Mouse (Mus musculus) liver, adult 2 months (tissue): ENCODE results near the gene Iqcn. TPM values are rescaled to one million over a fixed set of nuclear protein-coding genes. Genes with fewer than 3 reads are reported as not detected.

Experiments
- DNase-seq: peaks from one replicate; pipeline ENCODE4 v3.0.0-alpha.2; 2011; ENCODE audit warnings: low read depth, low spot score; ENCODE audit errors: extremely low read depth
- H3K27ac ChIP-seq: fragments of 200-500 bp; replicated peaks from 2 replicates; pipeline ENCODE4 v1.5.1; 2012; ENCODE audit warnings: low read depth, mild to moderate bottlenecking, control low read depth, inconsistent platforms, low read length; ENCODE audit not compliant: insufficient read depth
- H3K27me3 ChIP-seq: fragments of 200-500 bp; 2 replicates; pipeline ENCODE4 v1.6.1; 2012; ENCODE audit warnings: mild to moderate bottlenecking, moderate library complexity, low read length, inconsistent platforms; ENCODE audit not compliant: control insufficient read depth, insufficient read depth
- H3K36me3 ChIP-seq: fragments of 200-500 bp; 2 replicates; pipeline ENCODE4 v1.6.1; 2012; ENCODE audit warnings: low read length, inconsistent platforms; ENCODE audit not compliant: control insufficient read depth, insufficient read depth
- H3K4me1 ChIP-seq: fragments of 200-500 bp; 2 replicates; pipeline ENCODE4 v1.6.1; 2011; ENCODE audit warnings: low read length; ENCODE audit not compliant: control insufficient read depth, insufficient read depth
- H3K4me3 ChIP-seq: fragments of 200-500 bp; 2 replicates; pipeline ENCODE4 v1.5.1; 2011; ENCODE audit warnings: low read depth, mild to moderate bottlenecking, control low read depth, low read length, moderate library complexity; ENCODE audit not compliant: insufficient read depth
- H3K79me2 ChIP-seq: fragments of 200-500 bp; 2 replicates; pipeline ENCODE4 v1.6.1; 2012; ENCODE audit warnings: inconsistent platforms, mild to moderate bottlenecking, low read length, moderate library complexity; ENCODE audit not compliant: control insufficient read depth, insufficient read depth
- H3K9ac ChIP-seq: fragments of 200-500 bp; 2 replicates; pipeline ENCODE4 v1.6.1; 2012; ENCODE audit warnings: low read depth, mild to moderate bottlenecking, control low read depth, inconsistent platforms, low read length
- CTCF ChIP-seq: fragments of 200-500 bp; IDR thresholded peaks from 2 replicates; pipeline ENCODE4 v1.5.1; 2011; ENCODE audit warnings: low read depth, low read length, control low read depth
- POLR2A ChIP-seq: fragments of 200-500 bp; IDR thresholded peaks from 2 replicates; pipeline ENCODE4 v1.6.1; 2011; ENCODE audit warnings: low read length, control low read depth; ENCODE audit not compliant: insufficient read depth; ENCODE audit errors: extremely low read depth
- WGBS: fragments of 180-500 bp; shearing (Covaris S2); methylation state at CpG from one replicate; pipeline ENCODE4 v1.1.7; 2018; 5-methylcytosine and 5-hydroxymethylcytosine counted together
- polyA plus RNA-seq: library from polyadenylated mRNA; depleted of rRNA; stranded (reverse); fragments of >200 nt; gene quantifications from 2 replicates; pipeline ENCODE4 v1.2.3, GENCODE M21; 2012
- total RNA-seq: library from RNA; depleted of rRNA; stranded (reverse); fragments of >200 nt; gene quantifications from 2 replicates; pipeline ENCODE4 v1.2.3, GENCODE M21; 2014

Iqcn gene
- total and polyA plus RNA-seq, 2 experiments = not detected

- Histone ChIP-seq H3K27me3 (no peaks in the 10 kb centered on the region), H3K27ac (no peak overlapping the region), H3K79me2 (peaks cover 9% of the 10 kb centered on the region; the same call in 1 of the 2 replicates), H3K9ac (no peak overlapping the region), H3K4me1 (peaks cover 10% of the 10 kb centered on the region), H3K36me3 (no peaks in the 10 kb centered on the region), H3K4me3 (no peak overlapping the region)
- DNase-seq = peak; percentile 61
- WGBS = 69% methylated on average over 2 of the region's 2 CpGs
- TF ChIP-seq CTCF (no peak), POLR2A (no peak)
Measured at GRCm38 (mm10) chr8:70701982-70702841, 1.0 kb upstream of the Iqcn start.

- no peaks in the 10 kb centered on the region for H3K36me3 ChIP-seq
- WGBS = 58% methylated on average over 3 of the region's 3 CpGs
- no peak for DNase-seq
- H3K27ac ChIP-seq = no peak overlapping the region
- H3K27me3 ChIP-seq = no peaks in the 10 kb centered on the region
- peaks cover 6% of the 10 kb centered on the region for H3K4me1 ChIP-seq
- H3K79me2 ChIP-seq = peaks cover 9% of the 10 kb centered on the region; the same call in 1 of the 2 replicates
- no peak for TF ChIP-seq CTCF
- no peak for TF ChIP-seq POLR2A
- H3K9ac ChIP-seq = no peak overlapping the region
- no peak overlapping the region for H3K4me3 ChIP-seq
Measured at GRCm38 (mm10) chr8:70702842-70703182, 445 bp upstream of the Iqcn start.

- no peak overlapping the region for H3K4me3 ChIP-seq
- DNase-seq = no peak
- H3K79me2 ChIP-seq = no peaks in the 10 kb centered on the region
- H3K27me3 ChIP-seq = no peaks in the 10 kb centered on the region
- WGBS = 91% methylated on average over 14 of the region's 14 CpGs
- H3K27ac ChIP-seq = no peak overlapping the region
- H3K36me3 ChIP-seq = no peaks in the 10 kb centered on the region
- no peak for TF ChIP-seq POLR2A
- no peak for TF ChIP-seq CTCF
- H3K9ac ChIP-seq = no peak overlapping the region
- H3K4me1 ChIP-seq = no peaks in the 10 kb centered on the region
Measured at GRCm38 (mm10) chr8:70708281-70708680, 5.0 kb downstream of the Iqcn start.

GRCm38 (mm10) chr8:70709794-70710193 is 6.5 kb downstream of the Iqcn start:
- H3K4me3 ChIP-seq = no peak overlapping the region
- 89% methylated on average over 9 of the region's 9 CpGs for WGBS
- H3K9ac ChIP-seq = no peak overlapping the region
- no peak overlapping the region for H3K27ac ChIP-seq
- TF ChIP-seq POLR2A (no peak), CTCF (no peak)
- no peaks in the 10 kb centered on the region for H3K4me1 ChIP-seq
- H3K79me2 ChIP-seq = no peaks in the 10 kb centered on the region
- no peak for DNase-seq
- H3K36me3 ChIP-seq = no peaks in the 10 kb centered on the region
- H3K27me3 ChIP-seq = no peaks in the 10 kb centered on the region

- DNase-seq = no peak
- 89% methylated on average over 1 of the region's 1 CpGs for WGBS
Measured at GRCm38 (mm10) chr8:70710296-70710695, 7.0 kb downstream of the Iqcn start.

GRCm38 (mm10) chr8:70711041-70711440 is 7.8 kb downstream of the Iqcn start:
- Histone ChIP-seq H3K27ac (no peak overlapping the region), H3K27me3 (no peaks in the 10 kb centered on the region), H3K36me3 (no peaks in the 10 kb centered on the region), H3K4me3 (no peak overlapping the region), H3K4me1 (no peaks in the 10 kb centered on the region), H3K9ac (no peak overlapping the region), H3K79me2 (no peaks in the 10 kb centered on the region)
- TF ChIP-seq POLR2A (no peak), CTCF (no peak)
- no peak for DNase-seq
- 74% methylated on average over 11 of the region's 11 CpGs for WGBS

More at GRCm38 (mm10) chr8:70710296-70710695, 7.0 kb downstream of the Iqcn start:
- no peak for TF ChIP-seq CTCF
- TF ChIP-seq POLR2A = no peak
- no peaks in the 10 kb centered on the region for H3K4me1 ChIP-seq
- no peaks in the 10 kb centered on the region for H3K36me3 ChIP-seq
- H3K27me3 ChIP-seq = no peaks in the 10 kb centered on the region
- no peak overlapping the region for H3K27ac ChIP-seq
- H3K79me2 ChIP-seq = no peaks in the 10 kb centered on the region
- no peak overlapping the region for H3K9ac ChIP-seq
- no peak overlapping the region for H3K4me3 ChIP-seq
